Mouse (Mus musculus): ENCODE results near the gene Lyzl4.
A peak's percentile ranks its signal among the peaks of the same experiment; 100 is the strongest.
"Not testable (repeated sequence)": the region's sequence is repeated elsewhere in the genome, so short reads cannot be mapped to it uniquely, and the experiment has no call there.

The Lyzl4 gene

DNA sequence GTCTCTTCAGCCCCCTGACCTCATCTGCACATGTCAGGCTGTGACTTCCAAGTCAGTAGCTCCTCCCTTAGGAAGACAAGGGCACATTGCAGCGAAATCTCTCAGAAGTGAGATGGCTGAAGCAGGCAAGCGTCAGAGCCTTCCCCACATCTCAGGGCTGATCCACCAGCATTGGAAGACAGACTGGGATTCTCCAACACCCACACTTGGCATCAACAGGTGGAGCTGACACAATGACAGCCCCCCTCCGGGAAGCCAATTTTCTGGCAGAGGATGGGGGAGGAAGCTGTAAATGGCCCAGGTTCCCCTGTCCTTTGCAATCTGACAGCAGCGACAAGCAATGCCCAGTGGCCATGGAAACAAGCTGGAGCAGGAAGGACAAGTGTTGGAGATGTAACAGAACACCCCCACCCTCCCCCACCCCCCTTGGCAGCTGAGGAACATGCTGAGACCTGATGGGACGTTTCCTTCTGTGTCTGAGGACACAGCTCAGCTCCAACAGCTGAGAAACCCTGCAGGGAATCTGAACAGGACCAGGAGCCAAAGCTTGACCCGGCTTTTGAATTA is 41.0 kb downstream of the Lyzl4 start:
- DNase-seq (ENCODE audit: low spot score in 2 of 2), result no peak

DNA sequence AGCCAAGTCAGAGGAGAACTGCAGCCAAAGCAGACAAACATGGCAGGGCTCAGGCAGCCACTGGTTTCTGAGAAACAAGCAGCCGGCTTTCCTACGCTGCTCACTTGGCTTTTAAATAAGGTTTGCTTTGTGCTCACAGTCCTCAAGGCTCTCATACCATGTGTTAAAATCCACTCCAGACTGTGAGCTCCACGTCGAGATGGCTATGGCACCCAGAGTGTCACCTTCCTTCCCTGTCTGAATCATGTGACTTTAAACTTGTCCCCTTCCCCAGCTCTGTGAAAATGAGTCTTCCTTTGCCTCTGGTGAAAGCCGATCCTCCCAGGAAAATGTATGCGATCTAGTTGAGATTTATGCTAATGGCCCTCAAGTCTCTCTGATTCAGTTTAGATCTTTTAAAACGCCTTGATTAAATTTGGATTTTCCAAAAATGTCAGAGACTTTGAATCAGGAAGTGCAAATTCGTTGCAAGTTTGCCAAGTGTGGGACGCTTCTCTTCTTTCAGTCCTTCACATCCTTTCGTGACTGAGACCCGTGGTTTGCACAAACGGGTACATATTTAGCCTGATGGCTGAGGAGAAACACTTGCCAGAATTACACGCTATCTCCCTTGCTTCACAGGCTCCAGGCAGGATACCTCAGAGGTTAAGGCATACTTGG is 41.6 kb downstream of the Lyzl4 start:
- DNase-seq (ENCODE audit: low spot score in 2 of 2), result no peak

DNA sequence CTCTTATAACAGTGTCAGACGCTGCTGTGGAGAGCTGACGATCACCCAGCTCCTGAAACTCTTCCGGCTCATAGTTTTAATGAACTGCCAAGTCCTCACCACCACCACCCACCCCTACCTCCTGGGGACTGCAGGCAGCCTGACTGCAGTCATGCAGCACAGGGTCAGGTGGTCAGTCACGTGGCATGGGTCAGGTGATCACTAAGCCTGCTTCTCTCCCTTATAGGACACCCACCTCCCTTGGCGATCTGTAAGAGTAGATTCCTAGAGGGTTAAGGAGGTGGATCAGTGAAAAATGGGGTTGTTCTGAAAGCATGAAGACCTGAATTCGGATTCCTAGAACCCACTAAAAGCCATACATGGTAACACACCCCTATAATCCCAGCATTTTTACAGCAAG is 42.3 kb downstream of the Lyzl4 start:
- no peak for DNase-seq (ENCODE audit: low spot score in 2 of 2)

DNA sequence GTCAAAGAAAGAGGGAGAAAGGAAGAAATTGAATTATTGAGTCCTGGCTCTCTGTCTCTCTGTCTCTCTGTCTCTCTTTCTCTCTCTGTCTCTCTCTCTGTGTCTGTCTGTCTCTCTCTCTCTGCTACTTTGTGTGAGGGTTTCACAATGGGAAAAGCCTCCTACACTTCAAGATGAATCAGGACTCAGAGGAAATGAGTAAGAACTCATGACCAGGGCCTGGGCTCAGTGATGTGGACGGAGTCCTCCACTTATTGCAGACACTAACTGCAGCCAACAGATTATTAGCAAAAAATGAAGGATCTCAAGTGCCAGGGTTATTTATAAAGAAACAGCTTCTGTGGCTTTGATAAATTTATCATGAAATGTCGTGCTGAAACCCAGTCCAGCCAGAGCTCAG is 43.8 kb downstream of the Lyzl4 start:
- no peak for DNase-seq (ENCODE audit: low spot score in 2 of 2)

DNA sequence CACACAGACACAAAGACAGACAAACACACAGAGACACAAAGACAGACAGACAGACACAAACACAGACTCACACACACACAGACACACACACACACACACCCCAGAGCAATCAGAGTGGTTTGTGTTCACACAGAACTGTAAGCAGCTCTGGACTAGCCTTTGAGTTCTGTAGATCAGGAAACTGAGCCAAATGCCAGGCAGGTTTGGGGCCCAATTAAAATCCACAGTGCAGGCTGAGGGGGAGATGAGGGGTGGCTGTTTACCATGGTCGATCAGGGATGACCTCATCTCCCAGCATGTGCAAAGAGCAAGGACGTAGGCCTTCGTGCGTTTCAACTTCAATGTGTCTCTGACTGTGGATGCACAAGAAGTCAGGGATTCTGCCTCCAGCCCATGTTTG is 47.1 kb downstream of the Lyzl4 start:
- no peak for DNase-seq (ENCODE audit: low spot score in 2 of 2)

DNA sequence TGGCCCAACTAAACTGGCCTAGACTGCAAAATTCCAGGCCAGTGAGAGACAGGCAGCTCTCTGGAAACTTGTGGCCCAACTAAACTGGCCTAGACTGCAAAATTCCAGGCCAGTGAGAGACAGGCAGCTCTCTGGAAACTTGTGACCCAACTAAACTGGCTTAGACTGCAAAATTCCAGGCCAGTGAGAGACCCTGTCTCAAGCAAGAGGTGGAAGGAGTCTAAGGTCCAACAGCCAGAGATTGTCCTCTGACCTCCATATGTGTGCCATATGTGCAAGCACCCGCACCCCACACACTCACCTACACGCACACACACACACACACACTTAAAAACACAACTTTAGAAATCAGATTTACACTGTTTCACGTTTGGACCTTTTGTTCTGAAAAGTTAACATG is 48.1 kb downstream of the Lyzl4 start:
- DNase-seq (ENCODE audit: low spot score in 2 of 2), result not testable (repeated sequence)

DNA sequence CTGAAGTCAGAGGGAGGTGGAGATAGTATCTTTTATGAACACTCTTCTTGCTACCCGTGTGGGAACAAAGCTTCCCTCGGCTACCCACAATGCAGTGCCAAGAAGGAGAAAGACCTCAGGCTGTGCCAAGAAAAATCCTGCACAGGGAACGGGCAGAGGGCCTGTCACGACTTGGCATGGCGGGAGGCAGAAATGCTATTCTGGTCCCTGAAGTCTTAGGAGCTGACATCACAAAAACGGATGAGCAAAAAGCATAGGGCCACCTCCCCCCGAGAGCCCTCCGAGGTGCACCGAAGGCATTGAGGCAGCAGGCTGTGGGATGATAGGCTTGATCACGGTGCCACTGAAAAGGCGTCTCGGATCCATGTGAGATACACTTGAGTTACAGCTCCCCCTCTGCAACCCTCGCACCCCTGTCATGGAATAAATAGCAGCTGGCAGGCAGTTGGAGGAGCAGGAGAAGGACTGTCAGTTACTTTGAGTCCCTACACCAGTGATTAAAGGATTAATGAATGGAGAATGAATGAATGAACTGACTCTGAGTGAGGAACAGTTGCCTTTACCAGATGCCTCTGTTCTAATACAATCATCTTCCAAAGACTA is 48.8 kb downstream of the Lyzl4 start:
- DNase-seq (ENCODE audit: low spot score in 2 of 2), result no peak

DNA sequence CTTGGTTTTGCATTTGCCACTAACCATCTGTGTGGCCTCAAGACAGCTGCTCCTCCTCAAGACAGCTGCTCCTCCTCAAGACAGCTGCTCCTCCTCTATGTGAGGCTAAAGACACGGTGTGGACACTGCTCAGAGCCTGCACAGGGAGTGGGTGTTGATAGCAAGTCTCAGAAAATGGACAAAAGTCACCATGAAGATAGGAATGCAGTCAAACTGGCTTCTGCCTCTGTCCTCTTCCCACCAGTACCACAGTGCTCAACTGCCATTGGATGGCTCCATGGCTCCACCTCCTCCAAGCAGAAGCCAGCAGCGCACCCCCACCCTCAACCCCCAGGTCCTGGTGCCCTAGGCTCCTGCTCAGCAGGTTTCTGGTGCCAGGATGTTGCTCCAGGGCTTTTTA is 52.4 kb downstream of the Lyzl4 start:
- DNase-seq (ENCODE audit: low spot score in 2 of 2), result peak in 1 of 2 experiments; percentile 37

DNA sequence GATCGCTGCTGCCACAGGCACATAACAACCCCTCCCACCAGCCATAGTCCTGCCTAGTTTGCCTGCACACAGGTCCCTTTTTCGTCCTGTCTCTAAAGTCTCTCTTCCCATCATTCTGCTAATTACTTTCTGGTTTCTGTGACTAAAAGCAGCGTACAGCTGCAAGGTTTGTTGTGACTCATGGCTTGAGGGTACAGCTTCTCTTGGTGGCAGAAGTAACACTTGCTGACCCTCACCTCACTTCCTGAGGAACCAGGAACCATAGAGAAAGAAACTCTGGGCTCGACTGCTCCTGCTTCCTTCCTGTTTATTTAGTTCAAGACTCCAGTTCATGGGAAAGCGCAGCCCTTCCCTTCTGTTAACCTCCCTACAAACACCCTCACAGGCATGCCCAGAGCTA is 67.5 kb downstream of the Lyzl4 start:
- DNase-seq (ENCODE audit: low spot score in 2 of 2), result no peak

DNA sequence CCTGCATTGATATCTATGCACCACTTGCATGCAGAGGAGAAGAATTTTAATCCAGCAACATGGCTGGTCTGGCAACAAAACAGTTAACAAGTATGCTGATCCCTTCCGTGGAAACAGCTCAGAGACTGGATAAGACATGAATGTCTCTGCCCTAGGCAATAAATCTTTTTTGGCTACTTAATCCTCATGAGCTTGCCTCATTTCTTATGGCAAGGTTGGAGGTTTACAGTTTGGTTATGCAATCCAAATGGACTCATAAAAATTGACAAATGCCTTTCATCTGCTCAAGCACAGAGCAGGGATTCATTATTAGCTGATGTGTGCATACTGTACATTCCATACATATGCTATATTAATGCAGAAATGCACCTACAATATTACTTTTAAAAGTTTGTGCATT is 73.4 kb downstream of the Lyzl4 start:
- no peak for DNase-seq (ENCODE audit: low spot score in 2 of 2)

DNA sequence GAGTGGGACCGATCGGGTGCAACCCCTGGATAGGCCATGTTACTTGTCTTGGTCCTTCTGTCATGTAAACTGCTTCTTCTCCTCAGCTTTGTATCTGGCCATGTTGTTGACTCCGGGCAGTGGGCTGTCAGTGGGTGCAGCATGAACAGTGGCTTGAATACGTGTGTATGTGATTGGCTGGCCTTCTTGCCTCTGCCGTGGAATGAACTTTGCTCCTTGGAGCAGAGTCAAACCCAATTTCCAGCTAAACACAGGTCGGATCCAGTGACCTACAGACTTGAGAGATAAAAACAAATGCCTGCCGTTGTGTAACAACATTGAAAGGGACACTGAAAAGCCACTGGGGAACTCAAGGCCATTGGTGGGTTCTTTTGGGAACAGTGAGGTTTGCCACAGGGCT is 75.5 kb downstream of the Lyzl4 start:
- no peak for DNase-seq (ENCODE audit: low spot score in 2 of 2)

DNA sequence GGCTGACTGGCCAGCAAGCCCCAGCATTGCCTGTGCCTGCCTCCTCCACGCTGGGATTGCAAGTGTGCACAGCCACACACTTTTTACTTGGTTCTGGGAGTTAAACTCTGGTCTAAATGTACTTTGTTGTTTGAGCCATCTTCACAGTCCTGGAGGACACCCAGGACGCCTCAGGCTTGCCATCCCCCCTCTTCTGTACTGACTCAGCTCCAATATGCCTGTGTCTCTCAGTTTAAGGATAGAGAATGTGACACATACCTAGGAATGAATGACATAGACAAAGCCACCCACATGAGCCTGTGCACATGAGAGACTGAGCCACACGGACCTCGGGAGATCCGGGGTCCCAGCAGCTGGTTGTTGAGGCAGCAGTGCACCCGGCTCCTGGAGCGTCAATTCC is 78.6 kb downstream of the Lyzl4 start:
- no peak for DNase-seq (ENCODE audit: low spot score in 2 of 2)

DNA sequence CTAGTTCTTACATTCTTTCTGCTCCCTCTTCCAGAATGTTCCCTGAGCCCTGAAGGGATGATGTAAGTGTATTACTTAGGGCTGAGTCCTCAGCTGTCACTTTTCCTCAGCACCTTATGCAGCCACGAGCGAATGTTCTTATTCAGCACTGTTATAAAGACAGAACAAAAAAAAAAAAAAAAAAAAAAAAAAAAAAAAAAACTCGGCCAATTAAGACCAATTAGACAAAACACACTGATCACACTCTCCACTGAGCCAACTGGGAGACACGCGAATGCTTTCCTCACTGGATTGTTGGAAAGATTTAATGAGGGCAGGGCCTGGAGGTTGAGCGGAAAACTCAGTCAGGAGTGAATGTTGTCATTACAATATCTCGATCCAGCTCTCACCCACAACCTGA is 81.4 kb downstream of the Lyzl4 start:
- no peak for DNase-seq (ENCODE audit: low spot score in 2 of 2)

DNA sequence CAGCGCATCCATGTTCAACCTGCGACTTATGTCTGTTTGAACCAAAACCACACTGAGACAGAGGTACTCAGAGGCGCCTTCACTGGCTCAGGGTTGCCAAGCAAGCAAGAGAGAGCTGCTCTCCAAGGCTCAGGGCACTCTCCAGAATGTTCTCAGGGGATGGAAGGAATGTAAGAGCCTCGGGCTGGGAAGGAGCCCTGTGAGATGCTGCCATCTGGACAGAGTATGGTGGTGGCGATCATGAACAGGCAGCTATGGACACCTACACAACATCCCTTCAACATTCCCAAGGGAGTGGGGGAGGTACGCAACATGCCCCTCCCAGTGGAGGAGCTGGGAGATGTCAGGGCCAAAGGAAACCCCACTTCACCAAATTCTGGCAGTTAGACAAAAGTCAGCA is 83.7 kb downstream of the Lyzl4 start:
- DNase-seq (ENCODE audit: low spot score in 2 of 2), result no peak

DNA sequence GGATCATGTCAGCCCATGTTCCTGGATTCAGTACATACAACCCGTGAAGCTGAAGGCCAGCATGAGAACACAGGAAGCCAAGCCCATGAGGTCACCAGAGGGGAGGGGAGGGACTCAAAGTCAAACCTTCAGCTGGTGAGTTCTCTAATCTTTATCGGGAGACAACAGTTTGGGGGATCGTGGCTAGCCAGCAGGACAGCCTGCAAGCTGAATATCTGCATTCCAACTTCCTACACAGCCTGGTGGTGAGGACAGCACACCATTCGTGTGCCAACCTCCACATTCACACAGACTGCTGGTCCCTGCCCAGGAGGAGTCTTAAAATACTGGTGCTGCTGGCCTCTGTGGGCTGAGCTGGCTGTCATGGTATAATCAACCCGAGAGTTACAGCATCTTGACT is 85.0 kb downstream of the Lyzl4 start:
- DNase-seq (ENCODE audit: low spot score in 2 of 2), result no peak

DNA sequence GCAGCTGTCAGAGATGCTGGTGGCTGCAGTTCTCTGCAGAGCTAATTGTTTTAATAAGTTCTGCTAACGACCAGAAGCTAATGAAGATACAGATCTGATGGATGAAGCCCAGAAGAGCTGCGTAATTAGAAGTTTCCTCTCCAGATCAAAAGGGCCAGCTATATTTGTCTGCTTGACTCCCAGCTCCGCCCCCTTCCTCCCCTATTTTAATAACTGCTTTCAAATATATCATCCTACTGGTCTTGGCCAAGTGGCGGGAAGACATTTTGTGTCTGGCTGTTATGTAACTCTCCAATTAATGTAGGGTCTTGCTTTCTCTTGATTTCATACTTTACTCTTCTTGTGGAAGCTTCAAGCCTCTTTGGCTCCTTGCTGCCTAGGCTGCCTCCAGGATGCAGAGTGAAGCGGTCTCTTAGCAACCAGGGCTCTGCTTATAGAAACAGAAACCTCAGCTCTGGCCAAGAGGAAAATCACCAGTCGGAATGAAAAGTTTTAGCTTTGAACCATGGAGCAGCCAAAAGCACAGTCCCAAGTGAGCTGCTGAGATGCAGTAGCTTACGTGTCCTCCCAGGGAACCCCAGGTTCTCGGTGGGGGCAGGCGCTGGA is 86.4 kb downstream of the Lyzl4 start:
- DNase-seq (ENCODE audit: low spot score in 2 of 2), result no peak

DNA sequence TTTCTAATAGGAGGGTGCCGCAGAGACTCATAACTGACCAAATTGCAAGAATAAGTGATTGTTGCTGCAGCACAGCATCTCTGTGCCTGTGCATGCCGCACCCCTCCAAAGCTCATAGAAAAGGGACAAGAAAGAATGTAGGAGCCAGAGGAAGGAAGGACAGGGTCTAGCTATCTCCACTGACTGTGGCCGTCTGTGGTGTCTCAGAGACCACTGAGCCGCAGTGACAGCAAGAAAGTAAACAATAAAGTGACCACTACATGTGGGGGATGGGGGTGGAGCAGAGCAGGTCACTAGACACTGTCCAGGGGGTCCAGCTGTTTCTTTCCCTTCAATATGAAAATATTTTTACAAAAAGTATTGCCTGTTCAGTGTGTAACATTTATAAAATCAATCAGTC is 88.3 kb downstream of the Lyzl4 start:
- DNase-seq (ENCODE audit: low spot score in 2 of 2), result no peak

DNA sequence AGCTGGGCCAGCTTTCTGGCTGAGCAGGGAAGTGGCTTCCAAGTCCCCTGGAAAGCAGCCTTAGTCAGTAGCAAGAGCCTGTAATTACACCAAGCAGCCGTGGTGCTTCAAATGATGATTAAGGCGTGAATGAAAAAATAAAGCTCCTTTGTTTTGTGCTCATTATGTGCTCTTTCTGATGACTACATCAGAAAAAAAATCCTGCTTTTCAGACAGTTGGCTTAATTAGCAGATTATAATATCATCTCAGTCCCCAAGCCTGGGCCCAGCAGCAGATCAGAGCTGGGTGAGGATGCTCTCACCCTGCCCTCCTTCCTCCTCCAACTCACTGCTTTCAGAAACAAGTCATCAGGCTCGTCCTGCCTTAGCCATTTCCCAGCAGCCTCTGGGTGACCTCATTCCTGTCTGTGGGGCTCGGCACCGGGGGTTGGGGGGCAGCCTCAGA is 91.5 kb downstream of the Lyzl4 start:
- DNase-seq (ENCODE audit: low spot score in 2 of 2), result no peak

DNA sequence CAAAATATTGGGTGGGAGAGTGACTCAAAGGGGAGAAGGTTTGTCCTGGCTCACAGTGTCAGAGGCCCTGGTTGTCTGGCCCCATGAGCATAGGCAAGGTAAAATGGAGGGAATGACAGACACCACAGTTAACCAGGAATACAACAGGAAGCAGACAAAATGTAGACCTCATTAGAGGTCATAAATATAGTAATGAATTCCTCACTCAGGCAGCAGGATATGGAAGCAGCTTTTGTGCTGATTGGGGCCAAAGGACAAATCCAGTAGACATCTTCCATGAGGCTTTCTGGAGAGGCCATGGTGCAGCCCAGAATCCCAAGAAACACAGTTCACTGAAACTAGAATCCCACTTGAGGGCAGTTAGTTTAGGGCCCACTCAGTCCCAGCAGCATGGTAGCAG is 92.5 kb downstream of the Lyzl4 start:
- no peak for DNase-seq (ENCODE audit: low spot score in 2 of 2)

DNA sequence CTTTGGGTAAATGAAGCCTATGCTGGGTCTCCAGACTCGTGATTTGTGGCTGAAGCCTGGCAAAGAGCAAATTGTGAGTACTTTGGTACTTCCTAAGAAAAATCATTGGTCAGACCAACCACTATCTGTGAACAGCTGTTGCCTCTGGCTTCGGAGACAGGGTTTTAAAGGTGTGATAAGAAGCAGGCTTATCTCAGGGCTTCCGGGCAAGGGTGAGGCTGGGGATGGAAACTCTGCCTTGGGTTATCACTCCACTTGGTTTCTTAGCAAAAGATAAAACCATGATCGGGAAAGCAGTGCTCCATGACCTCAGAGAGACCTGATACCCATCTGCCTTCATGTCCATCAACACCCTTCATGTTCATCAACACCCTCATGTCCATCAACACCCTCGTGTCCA is 92.9 kb downstream of the Lyzl4 start:
- no peak for DNase-seq (ENCODE audit: low spot score in 2 of 2)

DNA sequence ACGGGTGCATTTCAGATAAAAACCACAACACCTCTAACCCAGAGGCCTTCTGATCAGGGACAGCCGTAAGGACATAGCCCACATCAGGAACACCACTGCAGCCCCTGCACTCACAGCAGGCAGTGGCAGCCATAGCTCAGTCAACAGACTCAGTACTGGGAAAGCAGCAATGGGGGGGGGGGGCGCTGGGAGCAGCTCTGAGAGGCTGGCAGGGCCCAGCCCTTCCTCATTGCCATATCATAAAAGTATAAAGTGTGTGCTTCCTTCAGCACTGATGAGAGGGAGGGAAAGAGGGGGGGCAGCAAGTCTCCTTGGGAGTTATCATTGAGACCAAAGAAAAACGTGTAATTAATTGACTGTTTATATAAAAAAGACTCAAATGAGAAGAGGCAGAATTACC is 94.5 kb downstream of the Lyzl4 start:
- no peak for DNase-seq (ENCODE audit: low spot score in 2 of 2)

DNA sequence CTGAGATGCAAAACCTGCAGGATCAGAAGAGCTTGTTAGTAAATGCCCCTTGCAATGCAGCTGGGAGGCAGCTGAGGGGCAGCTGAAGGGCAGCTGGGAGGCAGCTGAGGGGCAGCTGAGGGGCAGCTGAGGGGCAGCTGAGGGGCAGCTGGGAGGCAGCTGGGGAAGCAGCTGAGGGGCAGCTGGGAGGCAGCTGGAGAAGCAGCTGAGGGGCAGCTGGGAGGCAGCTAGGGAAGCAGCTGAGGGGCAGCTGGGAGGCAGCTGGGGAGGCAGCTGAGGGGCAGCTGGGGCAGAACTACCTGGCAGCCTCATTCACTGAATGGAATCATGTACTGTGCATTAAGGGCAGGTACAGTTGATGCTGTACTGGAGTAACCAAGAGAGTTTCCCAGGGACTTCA is 100.4 kb downstream of the Lyzl4 start:
- DNase-seq (ENCODE audit: low spot score in 2 of 2), result no peak

DNA sequence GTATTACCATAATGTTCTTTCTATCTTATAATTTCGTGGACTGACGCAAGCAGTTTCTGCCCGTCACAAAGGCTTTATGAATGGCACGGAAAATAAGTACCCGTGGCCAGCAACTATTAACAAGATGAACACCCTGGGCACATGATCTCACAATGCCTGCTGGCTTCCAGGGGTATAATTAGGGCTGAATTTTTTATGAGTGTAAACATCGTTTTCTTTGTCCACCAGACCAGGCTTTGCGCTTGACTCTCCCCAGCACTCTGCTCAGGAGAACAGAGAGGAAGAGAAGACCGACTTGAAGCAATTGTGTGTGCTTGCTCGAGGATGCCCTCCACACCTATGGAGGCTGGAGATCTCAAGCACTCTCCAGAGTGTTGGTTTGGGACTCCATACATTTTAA is 109.3 kb downstream of the Lyzl4 start:
- no peak for DNase-seq (ENCODE audit: low spot score in 2 of 2)
